Mouse (Mus musculus) cerebellum, postnatal 14 days (tissue): ENCODE results near the gene Tshz2.

Experiments
- DNase-seq, 2 experiments: peaks; one replicate each; pipeline ENCODE4 v3.0.0; 2021; ENCODE audit warnings: mixed read lengths in 2 of 2

Tshz2 gene

GRCm38 (mm10) chr2:169958736-169959573, 326.1 kb downstream of the Tshz2 start:
- peak; percentile 17 to 45 for DNase-seq

- DNase-seq, result no peak
These were observed 328.8 kb downstream of the Tshz2 start for GRCm38 (mm10) chr2:169961463-169962230.

GRCm38 (mm10) chr2:169962231-169962600, 329.4 kb downstream of the Tshz2 start:
- no peak for DNase-seq

- DNase-seq, result no peak
These were observed 330.0 kb downstream of the Tshz2 start for GRCm38 (mm10) chr2:169962776-169963175.

- DNase-seq, result no peak
These were observed 337.7 kb downstream of the Tshz2 start for GRCm38 (mm10) chr2:169970481-169970880.

GRCm38 (mm10) chr2:169982925-169983324, 350.1 kb downstream of the Tshz2 start:
- peak; percentile 68 to 80 for DNase-seq

GRCm38 (mm10) chr2:169987186-169987585, 354.4 kb downstream of the Tshz2 start:
- peak in 1 of 2 experiments; percentile 42 for DNase-seq

- DNase-seq, result peak; percentile 44 to 61
These were observed 356.4 kb downstream of the Tshz2 start for GRCm38 (mm10) chr2:169989186-169989585.

- DNase-seq, result peak; percentile 45 to 61
These were observed 358.2 kb downstream of the Tshz2 start for GRCm38 (mm10) chr2:169990991-169991390.

GRCm38 (mm10) chr2:169995987-169996386, 363.2 kb downstream of the Tshz2 start:
- DNase-seq, result no peak

- no peak for DNase-seq
These were observed 363.9 kb downstream of the Tshz2 start for GRCm38 (mm10) chr2:169996501-169997237.

- no peak for DNase-seq
These were observed 364.6 kb downstream of the Tshz2 start for GRCm38 (mm10) chr2:169997276-169998049.

GRCm38 (mm10) chr2:169998878-169999337, 366.1 kb downstream of the Tshz2 start:
- peak in 1 of 2 experiments; percentile 29 for DNase-seq

- DNase-seq, result peak; percentile 62 to 66
These were observed 370.0 kb downstream of the Tshz2 start for GRCm38 (mm10) chr2:170002594-170003504.

- DNase-seq, result no peak
These were observed 370.9 kb downstream of the Tshz2 start for GRCm38 (mm10) chr2:170003666-170004065.

- no peak for DNase-seq
These were observed 374.0 kb downstream of the Tshz2 start for GRCm38 (mm10) chr2:170006829-170007228.

GRCm38 (mm10) chr2:170007426-170007958, 374.7 kb downstream of the Tshz2 start:
- no peak for DNase-seq

- no peak for DNase-seq
These were observed 376.9 kb downstream of the Tshz2 start for GRCm38 (mm10) chr2:170009729-170010128.

- no peak for DNase-seq
These were observed 379.0 kb downstream of the Tshz2 start for GRCm38 (mm10) chr2:170011858-170012257.

GRCm38 (mm10) chr2:170017302-170017701, 384.5 kb downstream of the Tshz2 start:
- DNase-seq, result peak; percentile 62 to 68

GRCm38 (mm10) chr2:170017926-170018325, 385.1 kb downstream of the Tshz2 start:
- no peak for DNase-seq
